Mouse (Mus musculus) midbrain, embryonic 14.5 days (tissue): Measurements from ENCODE around the gene Hoxc12. TPM values are rescaled to one million over a fixed set of nuclear protein-coding genes. Genes with fewer than 3 reads are reported as not detected.

Experiments
- ATAC-seq: fragments of 200-750 bp; cut with Nextera tagmentation; 2 replicates; pipeline ENCODE4 v1.8.0; 2017; ENCODE audit warnings: moderate number of reproducible peaks, moderate library complexity; ENCODE audit not compliant: low FRiP score, low TSS enrichment
- DNase-seq: peaks from one replicate; pipeline ENCODE4 v3.0.0-alpha.2; 2015
- H3K27ac ChIP-seq: fragments of 300-500 bp; sonication (generic); replicated peaks from 2 replicates; pipeline ENCODE4 v1.5.1; 2014; ENCODE audit warnings: mild to moderate bottlenecking, low read depth, low read length, moderate library complexity
- H3K27me3 ChIP-seq: fragments of 300-500 bp; sonication (generic); 2 replicates; pipeline ENCODE4 v1.6.1; 2014; ENCODE audit warnings: low read length, control low read depth, mixed read lengths; ENCODE audit not compliant: control insufficient read depth, insufficient read depth
- H3K36me3 ChIP-seq: fragments of 300-500 bp; sonication (generic); 2 replicates; pipeline ENCODE4 v1.6.1; 2014; ENCODE audit warnings: low read length, control low read depth; ENCODE audit not compliant: control insufficient read depth, insufficient read depth
- H3K4me1 ChIP-seq: fragments of 300-500 bp; sonication (generic); 2 replicates; pipeline ENCODE4 v1.6.1; 2014; ENCODE audit warnings: mild to moderate bottlenecking, antibody characterized with exemption, low read length, control low read depth; ENCODE audit not compliant: control insufficient read depth, insufficient read depth
- H3K4me2 ChIP-seq: fragments of 300-500 bp; sonication (generic); 2 replicates; pipeline ENCODE4 v1.6.1; 2014; ENCODE audit warnings: mild to moderate bottlenecking, low read length, moderate library complexity
- H3K4me3 ChIP-seq: fragments of 300-500 bp; sonication (generic); replicated peaks from 2 replicates; pipeline ENCODE4 v1.5.1; 2014; ENCODE audit warnings: low read depth, low read length
- H3K9ac ChIP-seq: fragments of 300-500 bp; sonication (generic); replicated peaks from 2 replicates; pipeline ENCODE4 v1.6.1; 2014; ENCODE audit warnings: mild to moderate bottlenecking, low read length, moderate library complexity
- H3K9me3 ChIP-seq: fragments of 300-500 bp; sonication (generic); 2 replicates; pipeline ENCODE4 v1.6.1; 2016; ENCODE audit warnings: low read length, control low read depth, mixed read lengths; ENCODE audit not compliant: control insufficient read depth
- WGBS: fragments of 180-500 bp; shearing (Covaris S2); extraction: QIAGEN DNeasy Blood & Tissue Kit; methylation state at CpG from one replicate; pipeline ENCODE4 v1.1.7; 2014; 5-methylcytosine and 5-hydroxymethylcytosine counted together
- polyA plus RNA-seq: library from polyadenylated mRNA; unstranded; fragments of >200 nt; fragmentation: Nextera tagmentation; extraction: Ambion mirVana; gene quantifications from 2 replicates; pipeline ENCODE4 v1.2.1, GENCODE M21; 2014

The Hoxc12 gene
- polyA plus RNA-seq, 1 experiment from 2014 or later, result not detected

GRCm38 (mm10) chr15:102975034-102975433, 38.5 kb downstream of the Hoxc12 start:
- no peak overlapping the region for H3K4me2 ChIP-seq

DNA sequence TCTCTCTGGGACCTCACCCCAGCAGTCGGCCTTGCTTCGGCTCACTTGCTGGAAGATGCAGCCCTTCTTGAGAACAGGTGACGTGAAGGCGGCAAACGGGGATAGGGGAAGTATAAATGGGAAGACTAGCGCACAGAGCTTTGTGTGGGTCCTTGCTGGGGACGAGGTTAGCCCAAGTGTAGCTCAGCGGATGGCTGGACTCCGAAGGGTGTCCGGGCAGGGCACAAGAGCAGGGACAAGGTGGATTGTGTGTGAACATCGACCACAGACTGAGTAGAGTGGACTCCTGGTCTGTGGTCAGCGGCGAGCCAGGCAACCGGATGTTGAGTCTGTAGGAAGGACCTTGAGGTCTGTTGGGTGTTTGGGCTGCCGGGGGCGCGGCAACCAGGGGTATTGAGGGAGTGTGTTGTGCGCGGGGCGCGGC, 39.1 kb downstream of the Hoxc12 start:
- DNase-seq (no peak), ATAC-seq (no peak)
- peaks cover 99% of the 10 kb centered on the region for H3K27me3 ChIP-seq
- no peaks in the 10 kb centered on the region for H3K4me1 ChIP-seq
- H3K9me3 ChIP-seq, result no peaks in the 10 kb centered on the region
- no peaks in the 10 kb centered on the region for H3K36me3 ChIP-seq
- WGBS, result under 1% methylated on average over 21 of the region's 21 CpGs
- no peak overlapping the region for H3K27ac ChIP-seq
- H3K4me3 ChIP-seq, result no peak overlapping the region
- no peak overlapping the region for H3K9ac ChIP-seq
- no peak overlapping the region for H3K4me2 ChIP-seq

More at GRCm38 (mm10) chr15:102975034-102975433, 38.5 kb downstream of the Hoxc12 start:
- Histone ChIP-seq H3K36me3 (no peaks in the 10 kb centered on the region), H3K9me3 (no peaks in the 10 kb centered on the region), H3K27ac (no peak overlapping the region), H3K4me3 (no peak overlapping the region), H3K27me3 (peaks cover 99% of the 10 kb centered on the region), H3K4me1 (no peaks in the 10 kb centered on the region), H3K9ac (no peak overlapping the region)
- 3% methylated on average over 7 of the region's 7 CpGs for WGBS
- DNase-seq (no peak), ATAC-seq (no peak)

GRCm38 (mm10) chr15:102976171-102976570, 39.6 kb downstream of the Hoxc12 start, which contains the start of gene Hoxc9:
Gene Hoxc9, plus strand, starts transcription at chr15:102976439.
- Histone ChIP-seq H3K9me3 (no peaks in the 10 kb centered on the region), H3K4me2 (no peak within 1 kb of the TSS), H3K9ac (no peak within 1 kb of the TSS), H3K4me3 (no peak within 1 kb of the TSS), H3K36me3 (no peaks in the 10 kb centered on the region), H3K27ac (no peak within 1 kb of the TSS), H3K4me1 (no peaks in the 10 kb centered on the region), H3K27me3 (peaks cover 99% of the 10 kb centered on the region)
- 3% methylated on average over 13 of the region's 20 CpGs for WGBS
- ATAC-seq (no peak), DNase-seq (no peak)

DNA sequence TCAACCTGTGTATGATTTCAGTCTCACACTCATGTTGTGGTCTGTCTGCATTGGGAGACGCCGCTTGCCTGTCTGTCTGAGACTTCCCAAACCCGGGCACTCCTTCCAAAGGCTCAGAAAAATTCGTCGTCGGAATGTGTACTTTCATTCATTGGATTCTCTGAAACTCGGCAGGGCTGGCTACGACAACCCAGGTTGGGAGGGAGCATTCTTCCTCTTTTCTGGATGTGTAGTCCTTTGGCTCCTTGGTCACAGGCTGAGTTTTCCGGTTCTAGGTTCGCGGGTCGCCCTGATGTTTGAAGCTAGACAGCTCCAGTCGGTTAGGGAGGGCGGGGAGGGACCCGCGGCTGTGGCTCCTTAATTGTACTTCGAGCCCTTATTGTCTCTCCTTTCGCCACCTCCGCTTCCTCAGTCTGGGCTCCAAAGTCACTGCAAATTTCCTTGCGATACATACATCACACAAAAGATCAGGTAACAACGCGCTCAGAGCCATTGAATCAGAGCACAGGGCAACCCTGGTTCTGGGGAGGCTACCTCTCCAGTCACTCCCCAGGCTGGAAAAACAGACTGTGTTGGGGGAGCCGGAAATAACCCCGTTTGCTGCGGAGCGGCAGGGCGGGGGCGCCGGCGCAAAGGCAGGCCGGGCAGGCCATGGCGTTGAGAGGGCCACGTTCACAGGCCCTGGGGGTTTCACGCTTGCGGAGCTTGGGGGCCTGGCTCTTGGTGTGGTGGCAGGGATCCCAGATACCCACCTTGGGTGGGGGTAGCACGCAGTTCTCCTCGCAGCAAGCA, 40.3 kb downstream of the Hoxc12 start:
- under 1% methylated on average over 37 of the region's 37 CpGs for WGBS
- Histone ChIP-seq H3K4me3 (no peak overlapping the region), H3K4me1 (0 out of 2 replicates have a peak, but pooled peaks cover 1% of the 10 kb centered on the region), H3K27me3 (peaks cover 99% of the 10 kb centered on the region), H3K9me3 (no peaks in the 10 kb centered on the region), H3K4me2 (no peak overlapping the region), H3K9ac (no peak overlapping the region), H3K36me3 (no peaks in the 10 kb centered on the region), H3K27ac (no peak overlapping the region)
- DNase-seq (no peak), ATAC-seq (no peak)

- ATAC-seq (no peak), DNase-seq (no peak)
- H3K4me2 ChIP-seq, result no peak overlapping the region
- H3K9ac ChIP-seq, result no peak overlapping the region
- 0 out of 2 replicates have a peak, but pooled peaks cover 3% of the 10 kb centered on the region for H3K4me1 ChIP-seq
- H3K27ac ChIP-seq, result no peak overlapping the region
- peaks cover 99% of the 10 kb centered on the region for H3K27me3 ChIP-seq
- WGBS, result under 1% methylated on average over 16 of the region's 16 CpGs
- H3K4me3 ChIP-seq, result no peak overlapping the region
- no peaks in the 10 kb centered on the region for H3K9me3 ChIP-seq
- no peaks in the 10 kb centered on the region for H3K36me3 ChIP-seq
These were observed 40.9 kb downstream of the Hoxc12 start for GRCm38 (mm10) chr15:102977423-102977974.

DNA sequence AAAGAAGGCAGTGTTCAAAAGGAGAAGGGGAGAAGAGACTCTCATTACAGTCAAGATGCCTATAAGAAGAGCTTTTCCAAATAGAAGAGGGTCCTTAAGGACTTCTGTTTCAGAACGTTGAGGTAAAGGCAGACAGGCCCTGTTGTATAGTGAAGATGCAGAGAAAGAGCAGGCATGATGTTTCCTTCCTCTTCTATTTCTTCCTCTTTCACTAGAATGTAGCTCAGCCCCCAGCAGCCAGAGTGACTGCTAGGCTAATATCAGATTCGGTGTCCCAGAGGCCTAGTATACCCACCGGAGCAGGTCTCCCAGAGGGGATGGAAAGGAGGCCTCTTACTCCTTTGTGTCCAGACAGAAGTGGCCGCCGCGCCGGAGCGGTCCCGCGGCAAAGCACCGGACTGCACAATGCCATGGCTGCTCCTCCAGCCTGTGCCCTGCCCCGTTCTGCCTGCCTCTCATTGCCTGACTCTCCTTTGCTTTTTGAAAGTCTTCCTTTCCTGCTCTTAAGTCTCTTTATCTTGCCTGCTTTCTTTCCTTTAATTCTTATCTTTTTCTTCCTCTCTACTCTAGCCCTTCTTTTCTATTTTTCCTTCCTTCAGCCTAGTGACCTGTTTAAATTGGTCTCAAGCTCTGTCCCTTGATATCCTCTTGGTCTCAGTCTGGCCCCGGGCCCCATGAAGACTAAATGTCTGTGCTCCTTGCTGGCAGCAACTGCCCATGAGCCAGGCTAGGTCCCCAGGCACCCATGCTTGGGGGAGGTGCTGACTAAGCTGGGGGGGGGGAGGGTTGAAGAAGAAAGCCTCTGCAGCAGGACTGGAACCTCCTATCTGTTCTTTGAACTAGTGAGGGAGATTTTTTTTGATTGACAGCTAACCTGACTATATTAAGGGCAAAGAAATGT, 42.3 kb downstream of the Hoxc12 start:
- Histone ChIP-seq H3K27me3 (peaks cover 99% of the 10 kb centered on the region), H3K9ac (no peak overlapping the region), H3K9me3 (no peaks in the 10 kb centered on the region), H3K4me1 (0 out of 2 replicates have a peak, but pooled peaks cover 3% of the 10 kb centered on the region), H3K4me2 (no peak overlapping the region), H3K4me3 (no peak overlapping the region), H3K36me3 (no peaks in the 10 kb centered on the region), H3K27ac (no peak overlapping the region)
- ATAC-seq, result no peak
- DNase-seq, result no peak
- WGBS, result 2% methylated on average over 12 of the region's 13 CpGs

DNA sequence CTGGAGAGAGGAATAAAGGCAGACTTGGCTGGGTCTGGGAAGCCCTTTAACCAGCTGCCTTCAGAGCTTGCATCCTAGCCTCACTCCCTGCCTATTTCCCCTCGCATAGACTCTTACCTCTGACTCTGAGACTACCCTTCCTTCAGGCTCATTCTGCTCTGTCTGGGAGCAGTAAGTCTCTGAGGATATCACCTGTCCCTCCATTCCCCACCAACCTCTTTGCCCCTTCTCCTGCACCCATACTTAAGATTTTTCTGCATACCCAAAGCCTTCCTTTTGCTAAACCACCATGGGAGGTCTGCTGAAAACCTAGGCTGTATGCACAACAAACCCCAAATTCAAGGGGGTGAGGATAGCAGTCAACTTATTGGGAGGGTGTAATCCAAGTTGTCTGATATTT, 43.4 kb downstream of the Hoxc12 start:
- no peak overlapping the region for H3K4me3 ChIP-seq
- H3K9me3 ChIP-seq, result no peaks in the 10 kb centered on the region
- WGBS, result 0% methylated on average over 1 of the region's 1 CpGs
- H3K27me3 ChIP-seq, result peaks cover 98% of the 10 kb centered on the region
- DNase-seq (no peak), ATAC-seq (no peak)
- no peaks in the 10 kb centered on the region for H3K36me3 ChIP-seq
- 0 out of 2 replicates have a peak, but pooled peaks cover 3% of the 10 kb centered on the region for H3K4me1 ChIP-seq
- no peak overlapping the region for H3K9ac ChIP-seq
- no peak overlapping the region for H3K4me2 ChIP-seq
- no peak overlapping the region for H3K27ac ChIP-seq

- DNase-seq, result no peak
- H3K27ac ChIP-seq, result no peak overlapping the region
- no peaks in the 10 kb centered on the region for H3K36me3 ChIP-seq
- no peak for ATAC-seq
- no peak overlapping the region for H3K4me3 ChIP-seq
- WGBS, result 2% methylated on average over 11 of the region's 11 CpGs
- H3K4me2 ChIP-seq, result no peak overlapping the region
- no peaks in the 10 kb centered on the region for H3K9me3 ChIP-seq
- H3K4me1 ChIP-seq, result 0 out of 2 replicates have a peak, but pooled peaks cover 3% of the 10 kb centered on the region
- peaks cover 98% of the 10 kb centered on the region for H3K27me3 ChIP-seq
- no peak overlapping the region for H3K9ac ChIP-seq
These were observed 43.8 kb downstream of the Hoxc12 start for GRCm38 (mm10) chr15:102980352-102980751.
